Mouse (Mus musculus) hindbrain, embryonic 14.5 days (tissue): Measurements from ENCODE around the gene Hba-x. TPM values are rescaled to one million over a fixed set of nuclear protein-coding genes. Genes with fewer than 3 reads are reported as not detected.

Experiments
- ATAC-seq: fragments of 200-750 bp; cut with Nextera tagmentation; 2 replicates; pipeline ENCODE4 v1.8.0; 2017; ENCODE audit warnings: moderate number of reproducible peaks, mild to moderate bottlenecking, moderate TSS enrichment, moderate library complexity; ENCODE audit not compliant: low FRiP score
- DNase-seq: peaks from one replicate; pipeline ENCODE4 v3.0.0-alpha.2; 2015; ENCODE audit warnings: low spot score
- H3K27ac ChIP-seq: fragments of 300-500 bp; sonication (generic); 2 replicates; pipeline ENCODE4 v1.5.1; 2014; ENCODE audit warnings: mild to moderate bottlenecking, moderate library complexity
- H3K27me3 ChIP-seq: fragments of 300-500 bp; sonication (generic); 2 replicates; pipeline ENCODE4 v1.6.1; 2014; ENCODE audit warnings: mild to moderate bottlenecking, low read length, mixed read lengths; ENCODE audit not compliant: control insufficient read depth, insufficient read depth
- H3K36me3 ChIP-seq: fragments of 300-500 bp; sonication (generic); replicated peaks from 2 replicates; pipeline ENCODE4 v1.6.1; 2014; ENCODE audit not compliant: control insufficient read depth, insufficient read depth
- H3K4me1 ChIP-seq: fragments of 300-500 bp; sonication (generic); replicated peaks from 2 replicates; pipeline ENCODE4 v1.6.1; 2014; ENCODE audit warnings: antibody characterized with exemption, low read length, mixed read lengths; ENCODE audit not compliant: control insufficient read depth, insufficient read depth
- H3K4me2 ChIP-seq: fragments of 300-500 bp; sonication (generic); replicated peaks from 2 replicates; pipeline ENCODE4 v1.6.1; 2014; ENCODE audit warnings: mild to moderate bottlenecking, moderate library complexity
- H3K4me3 ChIP-seq: fragments of 300-500 bp; sonication (generic); replicated peaks from 2 replicates; pipeline ENCODE4 v1.5.1; 2014; ENCODE audit warnings: mild to moderate bottlenecking, low read length
- H3K9ac ChIP-seq: fragments of 300-500 bp; sonication (generic); 2 replicates; pipeline ENCODE4 v1.6.1; 2014
- H3K9me3 ChIP-seq: fragments of 300-500 bp; sonication (generic); 2 replicates; pipeline ENCODE4 v1.6.1; 2016; ENCODE audit warnings: low read length; ENCODE audit not compliant: control insufficient read depth
- WGBS: fragments of 180-500 bp; shearing (Covaris S2); extraction: QIAGEN DNeasy Blood & Tissue Kit; methylation state at CpG from one replicate; pipeline ENCODE4 v1.1.7; 2014; 5-methylcytosine and 5-hydroxymethylcytosine counted together
- polyA plus RNA-seq: library from polyadenylated mRNA; unstranded; fragments of >200 nt; fragmentation: Nextera tagmentation; extraction: Ambion mirVana; gene quantifications from 2 replicates; pipeline ENCODE4 v1.2.1, GENCODE M21; 2014

Hba-x gene
- polyA plus RNA-seq, 1 experiment from 2014 or later, result 95.6 TPM

- ATAC-seq, result peak; percentile 61; the same call in 1 of the 2 replicates
- H3K4me2 ChIP-seq, result no peak overlapping the region
- no peaks in the 10 kb centered on the region for H3K9me3 ChIP-seq
- no peaks in the 10 kb centered on the region for H3K27me3 ChIP-seq
- peaks cover 55% of the 10 kb centered on the region for H3K36me3 ChIP-seq
- H3K4me3 ChIP-seq, result no peak overlapping the region
- H3K9ac ChIP-seq, result no peak overlapping the region
- H3K4me1 ChIP-seq, result peaks cover 21% of the 10 kb centered on the region
- 39% methylated on average over 3 of the region's 3 CpGs for WGBS
- peak overlapping the region; percentile 62 for H3K27ac ChIP-seq
- DNase-seq, result peak; percentile 78
Observed at GRCm38 (mm10) chr11:32235646-32236045, 40.6 kb upstream of the Hba-x start.

GRCm38 (mm10) chr11:32236132-32236531 lies 40.1 kb upstream of the Hba-x start:
- H3K36me3 ChIP-seq, result peaks cover 57% of the 10 kb centered on the region
- peak overlapping the region; percentile 62 for H3K27ac ChIP-seq
- no peak overlapping the region for H3K4me3 ChIP-seq
- H3K9me3 ChIP-seq, result no peaks in the 10 kb centered on the region
- H3K4me2 ChIP-seq, result no peak overlapping the region
- DNase-seq (no peak), ATAC-seq (no peak; the same call in 1 of the 2 replicates)
- H3K9ac ChIP-seq, result no peak overlapping the region
- H3K4me1 ChIP-seq, result peaks cover 21% of the 10 kb centered on the region
- 57% methylated on average over 2 of the region's 2 CpGs for WGBS
- H3K27me3 ChIP-seq, result no peaks in the 10 kb centered on the region

DNA sequence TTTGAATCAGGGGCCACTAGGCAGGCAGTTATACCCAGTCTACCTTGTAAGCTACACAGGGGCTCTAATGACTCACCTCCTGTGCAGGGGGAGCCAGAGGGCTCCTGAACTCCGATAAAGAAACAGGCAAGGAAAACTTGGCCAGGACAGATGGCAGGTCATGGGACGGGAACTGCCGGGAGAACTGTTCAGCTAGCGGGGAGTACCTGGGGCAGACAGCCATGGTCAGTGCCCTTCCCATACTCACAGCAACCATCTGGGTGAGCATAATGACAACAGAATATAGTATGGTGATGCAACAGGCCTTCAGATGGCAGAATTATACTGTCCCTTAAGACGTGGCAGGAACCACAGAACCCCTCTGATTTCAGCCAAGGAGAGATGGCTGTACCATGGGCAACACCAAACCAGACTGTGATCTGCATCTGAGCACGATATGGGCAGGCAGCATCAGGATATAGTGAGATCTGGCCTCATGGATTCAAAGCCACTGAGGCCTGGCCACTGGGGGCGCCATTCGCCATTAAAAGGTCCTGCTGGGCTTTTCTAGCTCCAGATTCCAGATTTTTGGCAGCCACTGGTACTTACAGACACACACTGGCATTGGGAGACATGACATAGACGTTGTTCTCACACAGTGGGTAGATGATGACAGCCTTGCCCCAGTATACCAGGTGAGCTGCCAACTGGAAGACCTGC lies 39.3 kb upstream of the Hba-x start:
- WGBS, result 56% methylated on average over 9 of the region's 9 CpGs
- Histone ChIP-seq H3K27me3 (no peaks in the 10 kb centered on the region), H3K9me3 (no peaks in the 10 kb centered on the region), H3K4me2 (no peak overlapping the region), H3K4me3 (no peak overlapping the region), H3K36me3 (peaks cover 55% of the 10 kb centered on the region), H3K27ac (peak overlapping the region; percentile 62), H3K4me1 (peaks cover 21% of the 10 kb centered on the region), H3K9ac (no peak overlapping the region)
- DNase-seq, result peak; percentile 68
- no peak for ATAC-seq

DNA sequence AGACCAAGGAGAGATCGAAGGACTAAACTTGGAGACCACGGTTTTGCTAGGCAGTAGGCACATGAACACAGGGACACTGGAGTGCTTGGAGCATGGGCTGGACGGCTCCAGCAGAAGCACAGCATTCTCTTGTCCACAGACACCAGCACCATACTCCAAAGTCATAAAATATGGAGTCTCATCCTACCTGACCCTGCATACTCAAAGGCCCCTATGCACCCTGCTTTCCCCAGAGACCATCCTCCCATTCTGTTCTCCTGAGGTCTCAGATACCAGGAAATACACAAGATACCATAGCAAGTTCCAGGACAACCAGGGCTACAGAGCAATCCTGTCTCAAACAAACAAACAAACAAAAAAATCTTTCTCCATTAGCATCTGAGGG lies 38.8 kb upstream of the Hba-x start:
- Histone ChIP-seq H3K4me1 (peaks cover 21% of the 10 kb centered on the region), H3K9ac (no peak overlapping the region), H3K9me3 (no peaks in the 10 kb centered on the region), H3K27me3 (no peaks in the 10 kb centered on the region), H3K27ac (0 out of 2 replicates have a peak overlapping the region, but pooled peaks have one; percentile 17), H3K4me3 (no peak overlapping the region), H3K4me2 (no peak overlapping the region), H3K36me3 (peaks cover 51% of the 10 kb centered on the region)
- ATAC-seq, result no peak
- WGBS, result 87% methylated on average over 3 of the region's 3 CpGs
- no peak for DNase-seq

DNA sequence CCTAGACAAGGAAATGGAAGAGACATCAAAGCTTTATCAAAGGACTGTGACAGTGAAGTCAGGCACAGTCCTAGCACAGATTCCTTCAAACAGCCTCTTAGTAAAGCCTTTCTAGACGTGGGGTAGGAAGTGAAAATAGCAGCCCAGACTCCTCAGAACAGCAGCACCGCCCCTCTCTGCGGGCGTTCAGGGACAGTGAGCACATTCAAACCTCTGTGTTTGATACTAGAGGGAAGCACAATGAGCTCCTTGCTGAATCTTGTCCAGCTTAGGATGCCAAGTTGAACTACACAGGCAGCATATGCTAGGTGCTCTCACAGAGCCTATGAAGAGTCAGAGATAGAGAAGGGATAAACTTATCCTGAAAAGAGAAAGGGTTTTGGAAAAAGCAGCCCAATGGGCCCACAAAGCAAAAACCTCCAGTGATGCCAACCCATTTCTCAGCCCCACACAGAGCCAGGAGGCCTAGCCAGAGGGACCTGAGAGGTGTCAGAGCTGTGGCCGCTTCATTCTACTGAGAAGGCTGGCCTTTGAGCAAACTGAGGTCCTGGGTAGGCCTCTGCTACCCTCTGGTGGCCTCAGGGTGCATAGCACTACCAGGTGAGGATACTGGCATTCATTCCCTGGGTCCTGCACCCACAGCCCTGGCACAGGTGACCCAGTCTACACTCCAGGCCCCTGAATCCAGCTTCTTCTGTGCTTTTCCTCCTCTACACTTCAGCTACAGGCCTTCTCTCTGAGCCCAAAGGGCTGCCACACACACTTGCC lies 37.9 kb upstream of the Hba-x start:
- H3K4me2 ChIP-seq, result no peak overlapping the region
- H3K27ac ChIP-seq, result no peak overlapping the region; the same call in 1 of the 2 replicates
- H3K36me3 ChIP-seq, result peaks cover 45% of the 10 kb centered on the region
- no peaks in the 10 kb centered on the region for H3K27me3 ChIP-seq
- no peaks in the 10 kb centered on the region for H3K9me3 ChIP-seq
- WGBS, result 58% methylated on average over 5 of the region's 5 CpGs
- ATAC-seq (peak; percentile 26; the same call in 1 of the 2 replicates), DNase-seq (peak; percentile 76)
- no peak overlapping the region for H3K4me3 ChIP-seq
- peaks cover 21% of the 10 kb centered on the region for H3K4me1 ChIP-seq
- H3K9ac ChIP-seq, result no peak overlapping the region

- no peak for ATAC-seq
Observed at GRCm38 (mm10) chr11:32241391-32241790, 34.8 kb upstream of the Hba-x start.

DNA sequence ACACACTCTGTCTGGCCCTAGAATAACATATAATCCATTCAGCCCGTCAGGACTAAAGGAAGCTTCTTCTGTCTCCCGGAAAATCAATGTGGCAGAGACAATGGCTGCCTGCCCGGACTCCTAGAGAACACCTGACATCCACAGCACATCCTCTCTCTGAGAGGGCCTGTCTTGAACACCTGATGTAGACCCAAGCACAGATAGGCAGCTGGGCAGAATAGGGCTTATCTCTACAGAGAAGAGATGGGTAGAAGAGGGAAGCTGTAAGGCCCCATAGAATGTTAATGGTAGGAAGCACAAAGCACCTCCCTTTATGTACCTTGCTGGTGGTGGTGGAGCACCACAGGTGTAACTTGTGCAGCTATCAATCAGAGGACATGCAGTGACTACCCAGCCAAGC lies 34.0 kb upstream of the Hba-x start:
- Histone ChIP-seq H3K4me2 (no peak overlapping the region), H3K4me1 (no peaks in the 10 kb centered on the region), H3K9ac (no peak overlapping the region), H3K4me3 (no peak overlapping the region), H3K27me3 (no peaks in the 10 kb centered on the region), H3K36me3 (peaks cover 56% of the 10 kb centered on the region), H3K9me3 (no peaks in the 10 kb centered on the region), H3K27ac (no peak overlapping the region)
- DNase-seq, result no peak
- ATAC-seq, result no peak
- WGBS, result 83% methylated on average over 3 of the region's 3 CpGs

More at GRCm38 (mm10) chr11:32241391-32241790, 34.8 kb upstream of the Hba-x start:
- Histone ChIP-seq H3K4me3 (no peak overlapping the region), H3K27me3 (no peaks in the 10 kb centered on the region), H3K9ac (no peak overlapping the region), H3K4me2 (no peak overlapping the region), H3K4me1 (0 out of 2 replicates have a peak, but pooled peaks cover 5% of the 10 kb centered on the region), H3K27ac (no peak overlapping the region), H3K36me3 (peaks cover 48% of the 10 kb centered on the region), H3K9me3 (no peaks in the 10 kb centered on the region)
- DNase-seq, result no peak

DNA sequence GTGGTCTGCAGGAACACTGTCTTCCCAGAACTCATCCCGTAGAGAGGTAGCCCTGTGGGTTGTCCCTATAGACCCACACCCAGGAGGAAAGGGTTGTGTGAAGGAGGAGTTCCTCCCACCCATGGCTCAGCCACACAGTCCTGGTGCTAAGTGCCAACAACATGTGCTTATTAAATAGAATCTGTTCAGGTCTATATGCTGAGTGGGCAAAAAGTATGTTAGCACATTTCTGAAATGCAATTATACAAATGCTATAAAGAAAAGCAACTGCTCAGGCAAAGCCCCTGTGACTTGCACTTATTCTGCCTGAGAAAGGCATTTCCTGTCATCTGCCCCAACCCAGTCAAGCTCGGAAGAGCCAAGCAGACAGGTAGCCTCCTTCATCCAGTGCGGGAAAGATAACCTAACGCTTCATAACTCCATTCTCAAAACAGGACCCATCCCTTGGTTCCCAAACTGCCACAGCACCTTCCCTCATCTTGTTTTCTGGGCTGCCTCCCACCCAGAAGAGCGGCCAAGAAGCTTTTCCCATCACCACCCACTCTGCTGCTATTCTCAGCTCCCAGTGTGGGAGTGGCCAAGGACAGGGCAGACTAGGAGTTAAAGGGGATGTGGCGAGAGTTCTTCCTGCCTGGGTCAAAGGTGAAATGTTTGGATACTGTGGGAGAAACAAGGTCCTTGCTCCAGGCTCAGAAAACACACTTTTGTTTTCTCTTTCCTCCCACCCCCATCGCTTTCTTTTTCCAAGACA lies 32.8 kb upstream of the Hba-x start:
- Histone ChIP-seq H3K4me2 (no peak overlapping the region), H3K9me3 (no peaks in the 10 kb centered on the region), H3K36me3 (peaks cover 68% of the 10 kb centered on the region), H3K4me3 (no peak overlapping the region), H3K9ac (no peak overlapping the region), H3K4me1 (no peaks in the 10 kb centered on the region), H3K27ac (no peak overlapping the region), H3K27me3 (no peaks in the 10 kb centered on the region)
- DNase-seq (no peak), ATAC-seq (no peak)
- 75% methylated on average over 7 of the region's 7 CpGs for WGBS

- Histone ChIP-seq H3K4me1 (no peaks in the 10 kb centered on the region), H3K4me3 (no peak overlapping the region), H3K9me3 (no peaks in the 10 kb centered on the region), H3K4me2 (no peak overlapping the region), H3K36me3 (peaks cover 69% of the 10 kb centered on the region), H3K27me3 (no peaks in the 10 kb centered on the region), H3K27ac (no peak overlapping the region), H3K9ac (no peak overlapping the region)
- DNase-seq, result no peak
- ATAC-seq, result no peak
- WGBS, result 83% methylated on average over 3 of the region's 3 CpGs
Observed at GRCm38 (mm10) chr11:32244064-32244463, 32.1 kb upstream of the Hba-x start.
